Mouse (Mus musculus): ENCODE measurements around the gene Bpifa6.

Bpifa6 gene

GRCm38 (mm10) chr2:154044743-154045142 lies 70.0 kb downstream of the Bpifa6 start:
- DNase-seq, result no peak
